Mouse (Mus musculus) embryo, embryonic 11 days (tissue): ENCODE measurements around the gene Dtnb.

Source experiments
- DNase-seq: peaks from one replicate; pipeline ENCODE4 v3.0.0-alpha.2; 2015

The Dtnb gene

DNA sequence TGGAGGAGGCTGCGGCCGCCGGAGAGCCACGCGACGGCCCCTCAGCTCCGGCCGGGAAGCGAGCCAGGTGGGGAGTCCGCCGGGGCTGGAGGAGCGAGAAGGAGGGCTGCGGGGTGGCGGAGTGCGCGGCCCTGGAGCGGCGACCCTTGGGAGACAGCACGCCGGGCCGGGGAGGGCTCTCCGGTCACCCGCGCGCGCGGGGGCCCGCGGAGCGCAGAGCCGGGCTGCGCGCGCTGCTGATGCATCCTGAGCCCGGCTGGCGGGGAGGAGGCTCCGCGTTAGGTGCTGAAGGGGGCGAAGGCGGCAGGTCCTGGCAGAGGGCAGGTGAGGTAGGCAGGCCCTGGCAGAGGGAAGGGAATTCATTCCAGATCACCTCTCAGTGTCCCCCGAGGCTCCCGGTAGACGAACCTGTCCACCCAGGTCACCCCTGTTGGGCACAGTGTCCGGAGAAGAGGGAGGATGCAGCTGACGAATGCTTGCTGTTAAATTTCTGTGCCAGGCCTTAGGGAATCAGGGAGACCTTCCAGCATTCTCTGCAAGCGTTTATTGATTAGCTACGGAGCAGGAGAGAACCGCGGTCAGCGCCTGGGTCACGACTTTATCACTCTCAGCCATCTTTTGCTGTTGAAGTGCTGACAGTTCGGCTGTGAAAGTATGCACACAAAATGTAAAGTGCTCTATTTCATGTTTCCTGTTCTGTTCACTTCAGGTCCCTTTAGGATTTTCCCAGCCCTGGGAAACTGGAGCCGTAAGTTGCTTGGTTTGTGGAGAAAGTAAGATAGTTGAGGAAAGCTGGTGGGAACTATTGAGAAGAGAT is 608 bp downstream of the Dtnb start:
- peak; percentile 79 for DNase-seq

DNA sequence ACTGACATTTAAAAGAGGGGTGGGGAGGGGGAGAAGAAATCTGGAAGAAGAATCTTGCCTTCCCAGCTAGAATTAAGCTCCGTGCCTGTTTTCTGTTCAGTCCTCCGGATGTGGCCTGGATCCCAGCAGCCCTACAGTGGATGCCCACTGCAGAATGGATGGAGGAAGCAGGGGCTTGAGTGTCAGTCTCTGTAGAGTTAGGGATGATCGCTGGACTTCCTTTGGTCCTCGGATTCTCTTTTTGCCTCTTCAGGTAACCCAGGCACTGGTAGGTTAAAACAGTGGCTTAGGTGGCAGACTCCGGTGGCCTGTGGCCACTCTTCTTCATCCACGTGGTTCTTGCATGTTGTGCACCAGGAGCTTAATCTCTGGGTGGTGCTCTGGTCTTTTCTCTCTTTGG is 1.2 kb downstream of the Dtnb start:
- peak; percentile 21 for DNase-seq

DNA sequence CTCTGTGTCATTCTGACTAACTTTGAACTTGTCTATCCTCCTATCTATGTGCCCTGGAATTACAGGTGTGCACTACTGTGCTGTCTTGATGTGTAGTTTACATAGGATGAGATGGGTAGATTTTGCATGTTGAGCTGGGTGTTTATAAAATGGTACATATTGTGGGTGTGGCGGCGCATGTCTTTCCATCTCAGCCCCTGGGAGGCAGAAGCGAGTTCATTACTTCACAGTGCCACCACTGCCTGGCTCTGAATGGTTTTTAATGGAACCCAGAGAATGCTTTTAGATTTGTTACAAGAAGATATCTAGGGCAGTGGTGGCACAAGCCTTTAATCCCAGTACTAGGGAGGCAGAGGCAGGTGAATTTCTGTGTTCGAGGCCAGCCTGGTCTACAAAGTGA is 2.5 kb downstream of the Dtnb start:
- no peak for DNase-seq

DNA sequence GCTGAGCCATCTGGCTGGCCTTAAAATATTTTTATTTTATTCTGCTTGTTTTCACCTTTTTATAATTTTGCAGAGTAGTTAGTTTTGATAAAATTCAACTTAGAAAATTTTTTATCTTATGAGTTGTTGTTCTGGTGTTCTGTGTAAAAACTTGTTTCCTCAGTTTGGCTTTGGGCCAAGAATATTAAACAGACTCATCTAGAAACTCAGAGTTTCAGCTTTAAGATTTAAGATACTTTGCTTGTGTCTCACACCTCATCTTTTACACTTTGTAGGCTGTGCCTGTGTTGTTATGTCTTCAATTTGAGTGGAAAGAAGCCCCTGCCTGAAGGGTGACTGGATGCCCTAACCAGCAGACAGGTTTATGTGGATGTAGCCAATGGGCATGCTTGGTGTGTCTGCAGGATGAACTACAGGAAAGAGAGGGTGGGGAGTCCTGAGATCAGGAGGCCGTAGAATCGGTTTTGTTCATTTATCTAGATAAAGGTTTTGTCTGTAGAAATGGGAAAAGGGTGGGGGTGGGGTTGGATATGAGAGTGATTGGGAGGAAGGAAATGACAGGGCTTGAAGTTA is 7.9 kb downstream of the Dtnb start:
- no peak for DNase-seq

DNA sequence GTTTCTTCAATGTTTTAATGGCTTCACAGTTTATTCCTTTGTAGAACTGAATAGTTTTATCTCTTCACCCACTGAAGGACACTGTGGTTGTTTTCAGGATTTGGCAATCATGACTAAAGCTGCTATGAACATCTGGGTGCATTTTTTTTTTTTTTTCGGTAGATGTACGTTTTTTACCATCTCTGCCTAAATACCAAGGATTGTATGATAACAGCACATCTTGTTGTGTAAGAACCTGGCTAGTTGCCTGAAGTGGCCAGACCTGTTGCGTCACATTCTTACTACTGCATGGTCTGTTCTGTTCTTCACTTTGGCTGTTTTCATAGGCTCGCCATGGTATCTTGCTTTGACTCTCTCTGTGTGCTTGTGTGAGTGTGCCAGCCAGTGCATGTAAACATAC is 10.4 kb downstream of the Dtnb start:
- no peak for DNase-seq

DNA sequence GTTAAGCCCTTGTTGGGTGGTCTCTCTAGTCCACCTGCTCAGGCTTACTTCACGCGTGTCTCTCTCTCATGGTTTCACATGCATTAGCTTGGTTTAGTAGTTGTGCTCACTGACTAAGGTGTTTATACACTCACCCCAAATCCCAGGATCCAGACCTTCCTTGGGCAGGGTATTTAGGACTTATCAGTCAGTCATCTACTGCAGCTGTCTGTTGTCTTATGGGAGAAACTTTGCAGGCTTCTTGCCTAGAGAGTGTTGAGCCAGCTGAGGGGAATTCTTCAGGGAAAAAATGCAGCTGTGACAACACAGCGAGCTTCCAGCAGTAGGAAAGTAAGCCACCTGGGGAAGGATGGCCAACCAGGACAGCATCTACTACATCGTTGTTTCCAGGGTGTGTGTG is 13.3 kb downstream of the Dtnb start:
- no peak for DNase-seq

DNA sequence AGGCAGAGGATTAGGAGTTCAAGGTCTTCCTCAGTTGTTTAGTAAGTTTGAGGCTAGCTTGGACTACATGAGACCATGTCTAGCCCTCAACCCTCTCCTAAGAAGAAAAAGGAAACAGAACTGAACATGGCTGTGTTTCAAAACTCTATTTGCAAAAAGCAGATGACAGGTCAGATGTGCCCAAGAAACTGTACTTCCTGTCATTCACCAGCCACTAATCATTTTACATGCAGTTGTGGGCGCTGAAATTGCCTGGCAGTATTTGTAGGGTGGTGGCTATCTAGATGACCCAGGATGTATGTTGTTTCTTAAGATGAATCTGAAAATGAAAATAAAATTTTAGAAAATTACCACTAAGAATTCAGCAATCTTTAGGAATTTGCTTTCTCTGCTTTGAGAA is 14.8 kb downstream of the Dtnb start:
- DNase-seq = no peak

DNA sequence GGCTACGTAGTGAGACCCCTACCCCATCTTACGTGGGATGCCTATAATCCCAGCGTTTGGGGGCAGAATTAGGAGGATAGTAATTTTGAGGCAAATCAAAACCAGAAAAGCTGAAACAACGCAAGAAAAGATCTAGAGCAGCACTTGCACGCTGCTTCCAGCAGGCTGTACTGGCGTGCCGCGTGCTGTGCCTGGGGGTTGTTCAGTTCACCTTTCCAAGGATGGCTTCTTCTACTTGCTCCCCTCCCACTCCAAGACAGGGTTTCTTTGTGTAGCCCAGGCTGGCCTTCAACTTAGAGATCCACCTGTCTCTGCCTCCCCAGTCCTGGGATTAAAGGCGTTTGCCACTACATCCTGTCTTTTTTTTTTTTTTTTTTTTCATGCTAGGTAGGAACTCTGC is 17.9 kb downstream of the Dtnb start:
- no peak for DNase-seq

DNA sequence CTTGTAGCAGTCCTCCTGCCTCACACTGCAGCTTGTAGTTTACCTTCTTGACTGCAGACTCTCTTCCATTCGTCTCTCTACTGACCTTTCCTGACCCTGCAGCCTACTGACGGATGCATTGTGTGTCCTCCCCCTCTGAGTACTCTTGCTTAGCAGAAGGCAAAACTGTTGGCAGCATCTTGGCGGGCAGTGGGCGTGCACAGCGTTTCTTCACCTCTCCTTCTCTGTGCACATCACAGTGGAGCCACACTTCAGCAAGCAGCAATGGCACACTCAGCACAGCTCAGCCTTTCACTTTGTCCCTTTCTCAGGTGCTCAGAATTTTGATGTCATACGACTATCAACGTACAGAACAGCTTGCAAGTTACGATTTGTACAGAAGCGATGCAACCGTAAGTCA is 19.4 kb downstream of the Dtnb start:
- DNase-seq = no peak

DNA sequence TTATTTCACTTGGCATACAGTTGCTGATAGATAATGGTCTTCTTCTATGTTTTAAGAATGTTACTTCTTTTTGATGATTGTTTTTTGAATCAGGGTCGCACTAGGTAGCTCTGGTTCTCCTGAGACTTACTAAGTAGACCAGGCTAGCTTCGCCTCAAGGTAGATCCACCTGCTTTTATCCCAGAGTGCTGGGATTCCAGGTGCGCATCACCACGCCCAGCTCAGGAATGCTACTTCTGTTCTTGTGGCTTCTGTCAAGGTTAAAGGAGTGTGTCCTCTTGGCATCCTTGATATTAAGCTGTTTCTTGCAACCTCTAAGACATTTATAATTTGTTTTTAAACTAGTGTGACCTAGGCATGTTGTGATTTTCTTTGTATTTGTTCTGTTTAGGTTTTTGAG is 30.6 kb downstream of the Dtnb start:
- no peak for DNase-seq

DNA sequence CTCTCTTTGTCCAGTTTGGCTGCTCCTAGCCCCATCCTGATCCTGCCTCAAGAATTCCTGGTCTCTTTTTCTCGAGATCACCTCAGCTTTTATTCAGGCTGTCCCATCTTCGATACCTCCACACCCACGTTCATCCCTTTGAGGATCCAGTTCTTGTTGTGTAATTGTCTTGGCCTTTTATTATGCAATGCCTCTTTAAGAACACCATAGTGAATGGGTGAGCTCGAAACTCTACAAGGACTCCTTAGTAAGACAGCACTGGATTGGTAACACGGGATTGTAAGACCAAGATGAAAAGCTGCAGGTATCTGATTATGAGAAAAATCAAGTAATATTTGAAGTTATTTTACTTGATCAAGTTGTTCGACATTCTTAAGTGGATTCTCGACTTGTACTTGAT is 34.0 kb downstream of the Dtnb start:
- DNase-seq = no peak

DNA sequence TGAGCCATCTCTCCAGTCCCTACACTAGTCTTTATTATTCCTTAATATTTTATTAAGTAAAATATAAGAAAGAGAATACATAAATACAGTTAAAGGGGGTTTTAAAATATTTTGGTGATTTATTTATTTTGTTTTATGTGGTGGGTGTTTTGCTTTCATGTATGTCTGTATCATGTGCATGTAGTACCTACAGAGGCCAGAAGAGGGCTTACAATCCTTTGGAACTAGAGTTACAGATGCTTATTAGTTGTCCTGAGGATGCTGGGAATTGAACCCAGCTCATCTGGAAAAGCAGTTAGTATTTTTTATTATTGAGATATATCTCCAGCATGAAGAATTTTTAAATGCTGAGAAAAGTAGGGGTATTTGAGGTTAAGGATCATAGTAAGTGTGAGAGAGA is 37.6 kb downstream of the Dtnb start:
- DNase-seq = peak; percentile 35

DNA sequence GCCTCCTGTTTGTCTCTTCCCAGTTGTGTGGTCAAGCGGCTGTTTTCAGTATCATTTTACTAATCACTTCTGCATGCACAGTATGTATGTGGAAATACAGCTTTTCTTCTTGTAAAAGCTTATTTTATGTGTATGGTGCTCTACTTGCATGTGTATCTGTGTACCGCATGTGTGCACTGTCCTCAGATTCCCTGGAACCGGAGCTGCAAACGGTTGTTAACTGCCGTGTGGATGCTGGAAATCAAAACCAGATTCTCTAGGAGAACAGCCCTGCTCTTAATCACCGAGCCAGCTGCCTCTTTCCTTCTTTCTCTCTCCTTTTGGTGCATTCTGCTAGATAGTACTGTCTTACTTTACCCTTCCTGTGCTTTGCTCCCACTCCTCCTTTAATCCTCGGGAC is 39.7 kb downstream of the Dtnb start:
- DNase-seq = peak; percentile 47

DNA sequence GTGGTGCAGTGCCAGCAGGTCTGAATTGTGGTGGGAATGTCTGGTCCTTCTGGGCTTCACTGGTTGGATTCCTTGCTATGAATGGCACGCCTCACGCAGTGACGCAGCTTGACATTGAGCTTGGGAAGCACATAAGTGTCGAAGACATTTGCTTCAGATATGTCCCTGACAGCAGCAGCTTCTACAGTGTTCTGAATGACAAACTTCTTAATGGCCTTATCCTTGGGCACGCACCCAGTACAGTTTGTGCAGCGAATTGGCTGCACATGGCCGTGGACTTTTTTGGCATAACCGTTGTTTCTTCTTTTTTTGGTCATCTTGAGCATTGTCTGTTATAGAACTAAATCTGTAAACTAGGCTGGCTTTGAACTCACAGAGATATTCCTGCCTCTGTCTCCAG is 42.9 kb downstream of the Dtnb start:
- DNase-seq = no peak

DNA sequence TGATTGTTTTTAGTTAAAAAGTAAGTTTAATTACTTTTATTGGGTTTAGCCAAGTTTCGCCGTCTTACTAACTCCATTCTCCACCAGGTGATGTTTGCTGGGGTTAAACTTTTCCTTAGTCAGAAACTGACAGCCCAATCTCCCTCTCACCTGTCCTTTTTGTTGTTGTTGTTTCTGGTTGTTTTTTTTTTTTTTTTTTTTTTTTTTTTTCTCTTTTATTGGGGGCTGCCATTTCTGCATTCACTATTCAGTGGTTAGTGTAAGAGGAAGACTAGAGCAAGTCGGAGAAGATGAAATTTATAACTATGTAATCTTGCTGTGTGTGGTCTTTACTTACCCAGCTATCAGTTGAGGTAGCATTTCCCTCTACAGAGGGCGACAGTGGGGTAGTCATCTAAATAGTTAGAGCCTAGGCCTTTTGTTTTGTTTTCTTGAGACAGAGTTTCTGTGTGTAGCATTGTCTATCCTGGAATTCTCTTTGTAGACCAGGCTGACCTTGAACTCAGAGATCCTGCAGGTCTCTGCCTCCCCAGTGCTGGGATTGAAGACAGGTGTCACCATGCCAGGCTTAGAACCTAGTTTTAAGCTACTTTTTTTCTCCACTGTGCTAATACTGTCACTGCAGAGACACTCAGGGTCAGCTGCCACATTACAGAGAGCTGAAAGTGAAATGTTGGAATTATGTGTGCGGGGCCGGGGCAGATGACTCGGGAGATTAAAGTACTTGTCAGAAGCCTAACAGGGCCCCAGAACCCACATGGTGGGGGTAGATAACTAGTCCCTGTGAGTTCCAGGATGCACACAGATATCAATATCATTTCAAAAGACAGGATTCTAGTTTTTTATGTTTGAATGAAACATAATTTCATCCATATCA is 46.2 kb downstream of the Dtnb start:
- no peak for DNase-seq

DNA sequence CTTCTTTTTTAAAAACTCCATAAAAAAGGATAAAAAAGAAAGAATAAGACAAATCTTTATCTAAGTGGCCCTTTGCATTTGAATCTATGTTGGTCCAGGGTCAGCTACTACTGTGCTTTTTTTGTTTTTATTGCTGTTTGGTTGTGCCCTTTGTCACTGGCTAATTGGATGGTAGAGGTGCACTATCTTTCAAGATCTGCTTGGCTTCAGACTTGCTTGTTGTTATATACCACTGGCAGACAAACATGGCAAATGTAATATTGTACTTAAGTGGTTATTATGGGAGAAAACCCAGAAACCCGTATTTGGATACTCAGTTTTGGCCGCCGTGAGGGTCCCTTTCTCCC is 46.8 kb downstream of the Dtnb start:
- no peak for DNase-seq

DNA sequence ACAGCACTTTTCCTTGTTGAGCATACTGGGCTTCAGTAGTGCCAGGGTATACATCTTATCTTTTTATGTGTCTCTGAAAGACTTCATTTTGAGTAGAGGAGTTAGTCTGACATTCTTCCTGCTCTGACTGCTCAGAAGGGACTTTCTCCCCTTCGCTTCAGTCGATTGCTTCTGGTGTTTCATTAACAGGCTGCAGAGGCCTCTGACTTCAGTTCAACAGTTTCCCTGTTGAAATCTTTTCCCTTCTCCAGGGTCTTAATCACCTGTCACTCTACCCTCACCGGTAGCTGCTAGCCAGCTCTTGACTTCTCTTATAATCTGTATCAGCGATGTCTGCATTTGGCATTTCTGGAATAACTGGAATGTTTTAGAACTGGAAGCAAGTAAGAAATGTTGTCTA is 54.7 kb downstream of the Dtnb start:
- DNase-seq = no peak

DNA sequence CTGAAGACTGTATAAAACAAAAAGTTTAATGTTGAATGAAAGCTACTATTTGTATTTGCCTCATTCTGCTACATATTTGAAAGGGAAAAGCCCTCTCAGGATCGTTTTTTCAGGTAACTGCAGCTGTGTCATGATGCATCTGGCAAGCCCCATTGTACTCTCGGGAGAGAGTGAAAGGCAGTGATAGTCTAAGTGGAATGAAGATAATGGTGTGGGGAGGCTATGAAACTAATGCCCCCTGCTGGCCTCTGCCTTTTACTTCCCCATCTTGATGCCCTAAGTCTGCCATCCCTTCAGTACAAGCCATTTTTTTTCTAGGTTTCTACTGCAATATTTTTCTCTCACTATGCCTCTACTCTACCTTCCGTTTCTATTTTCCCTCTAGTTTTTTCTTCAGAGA is 69.8 kb downstream of the Dtnb start:
- DNase-seq = peak; percentile 25

DNA sequence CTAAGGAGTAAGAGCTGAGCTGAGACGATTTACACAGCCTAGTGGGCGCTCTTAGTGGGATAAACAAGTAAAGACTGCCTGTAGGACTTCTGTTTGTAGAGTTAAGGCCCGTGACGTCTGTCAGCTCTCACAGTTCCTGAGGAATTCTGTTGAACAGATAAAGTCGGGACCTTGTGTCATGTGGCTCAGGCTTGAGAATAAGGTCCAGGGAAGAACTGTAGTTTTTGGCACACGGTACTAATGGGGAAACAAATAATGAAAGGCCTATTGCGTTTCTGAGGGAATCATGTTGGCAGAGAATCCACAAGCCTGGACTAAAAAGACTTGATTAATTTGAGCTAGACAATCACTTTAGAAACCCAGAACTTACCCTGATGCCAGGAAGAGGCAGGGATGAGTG is 84.6 kb downstream of the Dtnb start:
- DNase-seq = no peak

DNA sequence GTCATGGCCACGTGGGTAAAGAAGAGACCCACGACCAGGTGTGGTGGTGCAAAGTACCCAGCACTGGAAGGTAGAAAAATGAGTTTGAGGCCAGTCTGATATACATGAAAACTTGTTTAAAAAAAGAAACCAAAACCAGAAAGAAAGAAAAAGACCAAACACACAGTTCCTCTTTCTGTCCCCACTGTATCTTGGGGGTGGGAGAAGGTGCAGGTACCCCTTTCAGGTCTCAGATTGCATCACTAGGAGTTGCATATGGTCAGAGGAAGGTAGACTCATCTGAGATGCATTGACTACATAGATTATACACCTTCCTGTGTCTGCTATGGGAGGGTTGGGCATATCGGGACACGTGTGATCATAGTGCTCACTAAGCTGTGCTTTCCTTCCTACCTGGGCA is 85.1 kb downstream of the Dtnb start:
- DNase-seq = no peak

DNA sequence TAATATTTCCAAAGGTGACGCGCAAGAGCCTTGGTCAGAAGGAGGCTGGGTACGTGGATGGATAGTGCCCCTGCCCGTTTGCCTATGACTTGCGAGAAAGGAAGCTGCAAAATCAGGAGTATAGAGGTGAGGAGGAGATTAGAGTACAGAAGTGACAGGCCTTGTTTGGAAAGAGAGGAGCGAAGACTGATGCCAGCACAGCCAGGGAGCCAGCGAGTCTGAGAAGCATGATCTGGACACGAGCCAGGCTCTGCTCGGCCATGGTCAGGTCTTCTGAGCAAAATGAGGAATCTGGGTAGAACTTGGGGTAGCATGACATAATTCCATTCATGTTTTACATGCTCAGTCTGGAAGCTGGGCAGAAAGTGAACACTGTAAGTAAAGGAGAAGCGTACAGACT is 85.6 kb downstream of the Dtnb start:
- no peak for DNase-seq

DNA sequence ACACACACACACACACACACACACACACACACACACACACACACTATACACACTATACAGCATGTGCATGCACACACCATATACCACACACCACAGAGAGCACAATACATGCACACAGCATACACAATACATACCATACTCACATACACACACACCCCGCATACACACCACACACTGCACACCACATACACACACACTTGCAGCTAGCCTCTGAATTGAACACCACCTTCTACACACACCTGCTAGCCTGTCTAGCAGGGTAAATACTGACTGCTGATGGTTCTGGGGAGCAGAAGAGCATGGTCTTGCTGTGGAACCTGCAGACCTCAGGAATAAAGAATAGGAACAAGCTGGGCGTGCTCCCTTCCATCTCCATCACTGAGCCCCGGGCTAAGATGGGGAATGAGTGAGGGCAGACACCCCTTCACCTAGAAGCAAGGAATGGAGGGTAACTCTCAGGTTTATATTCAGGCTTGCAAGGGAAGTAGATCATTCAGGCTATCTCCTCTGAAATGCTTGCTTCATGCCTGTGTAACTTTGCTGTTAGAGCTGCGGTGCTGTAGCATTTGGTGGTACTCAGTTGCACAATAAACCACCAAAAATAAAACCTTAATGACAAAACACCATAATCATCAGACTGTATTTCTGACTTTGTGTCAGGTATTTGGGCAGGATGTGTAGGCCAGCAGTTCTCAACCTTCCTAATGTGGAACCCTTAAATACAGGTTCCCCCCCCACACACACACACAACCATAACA is 87.6 kb downstream of the Dtnb start:
- DNase-seq = no peak

DNA sequence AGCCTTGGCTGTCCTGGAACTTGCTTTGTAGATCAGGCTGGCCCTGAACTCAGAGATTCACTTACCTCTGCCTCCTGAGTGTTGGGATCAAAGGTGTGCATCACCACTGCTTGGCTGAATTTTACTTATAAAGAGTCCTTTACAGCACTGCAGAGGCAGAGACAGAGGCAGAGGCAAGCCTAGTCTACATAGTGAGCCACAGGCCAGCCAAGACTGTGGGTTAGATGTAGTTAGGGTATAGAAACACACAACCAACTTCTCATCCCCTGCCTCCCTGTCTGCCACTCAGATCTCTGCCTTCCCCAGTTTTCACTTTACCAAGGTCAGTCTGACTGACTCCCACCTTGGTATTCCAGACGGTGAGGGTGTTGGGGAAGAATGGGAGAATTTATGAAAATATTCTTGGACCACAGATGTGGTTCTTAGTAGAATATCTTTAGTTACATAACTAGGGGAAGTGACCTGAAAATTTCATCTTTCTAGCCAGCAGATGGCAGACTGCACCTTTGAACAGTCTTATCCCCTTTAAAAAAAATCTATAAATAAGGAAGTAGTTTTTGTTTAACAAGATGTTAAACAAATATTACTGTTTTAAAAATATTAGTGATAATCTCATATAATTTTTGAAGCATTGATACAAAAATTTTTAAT is 88.9 kb downstream of the Dtnb start:
- peak; percentile 42 for DNase-seq
